Mouse (Mus musculus) C2C12 (cell line): ENCODE data around the gene Ggt5. TPM values are rescaled to one million over a fixed set of nuclear protein-coding genes. Genes with fewer than 3 reads are reported as not detected.

Source experiments
- H3K27me3 ChIP-seq: one replicate; pipeline ENCODE4 v1.6.1; 2011; ENCODE audit not compliant: control insufficient read depth, insufficient read depth, insufficient read length
- H3K36me3 ChIP-seq: one replicate; pipeline ENCODE4 v1.6.1; 2011; ENCODE audit not compliant: control insufficient read depth, insufficient read depth
- H3K4me3 ChIP-seq: one replicate; pipeline ENCODE4 v1.5.1; 2011; ENCODE audit warnings: mild to moderate bottlenecking, control low read depth; ENCODE audit not compliant: poor library complexity, insufficient read depth, severe bottlenecking
- H3K79me2 ChIP-seq: one replicate; pipeline ENCODE4 v1.6.1; 2011; ENCODE audit not compliant: control insufficient read depth, insufficient read depth
- H3K79me3 ChIP-seq: one replicate; pipeline ENCODE4 v1.6.1; 2011; ENCODE audit warnings: low read depth, control low read depth
- H3ac ChIP-seq: one replicate; pipeline ENCODE3; 2011; ENCODE audit warnings: low read depth; ENCODE audit not compliant: control insufficient read depth, insufficient read length
- CEBPB ChIP-seq: IDR thresholded peaks from one replicate; pipeline ENCODE4 v1.6.1; 2011; ENCODE audit warnings: low read depth, mild to moderate bottlenecking, control low read depth, moderate library complexity
- CTCF ChIP-seq: IDR thresholded peaks from one replicate; pipeline ENCODE4 v1.5.1; 2011; ENCODE audit not compliant: control insufficient read depth, insufficient read depth, insufficient read length
- FOSL1 ChIP-seq: IDR thresholded peaks from one replicate; pipeline ENCODE4 v1.8.0; 2011; ENCODE audit warnings: mild to moderate bottlenecking, low read length; ENCODE audit not compliant: poor library complexity, insufficient read depth, severe bottlenecking
- MAX ChIP-seq: IDR thresholded peaks from one replicate; pipeline ENCODE4 v1.6.1; 2011; ENCODE audit warnings: mild to moderate bottlenecking, control low read depth
- MYOD1 ChIP-seq: IDR thresholded peaks from one replicate; pipeline ENCODE4 v1.6.1; 2011; ENCODE audit warnings: low read depth; ENCODE audit not compliant: control insufficient read depth, insufficient read length
- MYOG ChIP-seq: IDR thresholded peaks from one replicate; pipeline ENCODE4 v1.6.1; 2011; ENCODE audit not compliant: control insufficient read depth, insufficient read length; ENCODE audit errors: extremely low read depth
- USF1 ChIP-seq: IDR thresholded peaks from one replicate; pipeline ENCODE4 v1.6.1; 2011; ENCODE audit warnings: low read depth, mild to moderate bottlenecking, control low read depth, moderate library complexity
- polyA plus RNA-seq: library from polyadenylated mRNA; unstranded; fragments of >200 nt; fragmentation: generic; extraction: Trizol; gene quantifications from one replicate; pipeline ENCODE4 v1.2.1, GENCODE M21; 2012; ENCODE audit warnings: missing spikeins

Ggt5 gene
- polyA plus RNA-seq, 1 experiment, result not detected

DNA sequence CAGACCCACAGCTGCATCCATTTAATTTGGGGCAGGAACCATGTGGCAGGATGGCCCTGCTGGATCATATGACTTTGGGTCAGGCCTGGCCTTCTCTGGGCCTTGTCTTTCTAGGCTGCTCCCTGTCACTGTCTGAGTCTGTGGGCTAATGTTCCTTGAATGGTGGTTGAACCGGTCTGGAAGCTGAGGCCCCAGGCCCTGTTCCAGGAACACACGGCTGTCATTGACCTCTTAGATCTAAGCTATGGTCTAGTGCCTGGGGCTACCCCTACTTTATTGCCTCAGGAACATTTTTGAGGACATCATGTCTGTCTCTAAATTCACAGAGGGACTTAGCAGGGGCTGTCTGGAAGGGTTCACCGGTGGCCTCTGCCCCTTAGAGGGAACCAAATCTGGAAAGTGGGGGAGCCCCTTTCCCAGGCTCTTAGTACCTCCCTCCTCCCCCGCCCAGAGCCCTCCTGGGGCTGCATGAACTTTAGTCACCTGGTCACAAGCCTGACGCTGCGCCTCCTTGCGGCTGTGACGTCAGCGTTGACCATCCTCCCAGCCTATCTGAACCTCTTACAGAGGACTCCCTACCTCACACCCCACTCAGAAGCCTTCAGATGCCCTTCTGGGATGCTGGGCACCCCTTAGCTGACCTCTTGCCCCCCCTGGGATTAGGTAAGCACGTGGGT is 18.0 kb upstream of the Ggt5 start:
- no peaks in the 10 kb centered on the region for H3K79me2 ChIP-seq
- H3ac ChIP-seq, result no peak overlapping the region
- no peaks in the 10 kb centered on the region for H3K79me3 ChIP-seq
- no peak for TF ChIP-seq CEBPB
- no peak for TF ChIP-seq MAX
- TF ChIP-seq MYOD1, result no peak
- TF ChIP-seq USF1, result no peak
- TF ChIP-seq FOSL1, result no peak
- no peak for TF ChIP-seq CTCF
- TF ChIP-seq MYOG, result no peak
- H3K36me3 ChIP-seq, result no peaks in the 10 kb centered on the region
- H3K4me3 ChIP-seq, result no peak overlapping the region
- peaks cover 16% of the 10 kb centered on the region for H3K27me3 ChIP-seq

DNA sequence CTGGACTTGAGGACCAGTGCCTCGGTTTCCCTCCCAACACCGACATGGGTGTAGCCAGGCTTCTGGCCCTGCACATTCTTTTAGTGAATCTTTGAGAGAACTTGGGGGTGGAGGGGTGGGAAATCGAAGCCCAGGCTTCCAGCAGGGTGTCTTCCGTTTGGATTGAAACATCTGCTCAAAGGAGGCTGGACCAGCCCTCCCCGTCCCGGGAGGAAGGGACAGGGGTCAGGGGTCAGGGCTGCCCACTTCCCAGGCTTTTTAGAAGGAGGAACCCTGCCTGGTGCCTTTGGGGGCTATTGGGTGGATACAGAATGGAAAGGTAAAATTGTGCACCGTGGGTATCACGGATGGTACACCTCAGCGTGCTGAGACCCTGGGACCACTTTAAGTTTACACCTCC is 17.2 kb upstream of the Ggt5 start:
- Histone ChIP-seq H3K79me2 (no peaks in the 10 kb centered on the region), H3K4me3 (no peak overlapping the region), H3K36me3 (no peaks in the 10 kb centered on the region), H3ac (no peak overlapping the region), H3K79me3 (no peaks in the 10 kb centered on the region), H3K27me3 (peaks cover 16% of the 10 kb centered on the region)
- TF ChIP-seq CTCF (no peak), CEBPB (no peak), MYOG (no peak), FOSL1 (no peak), MAX (no peak), USF1 (no peak), MYOD1 (no peak)

DNA sequence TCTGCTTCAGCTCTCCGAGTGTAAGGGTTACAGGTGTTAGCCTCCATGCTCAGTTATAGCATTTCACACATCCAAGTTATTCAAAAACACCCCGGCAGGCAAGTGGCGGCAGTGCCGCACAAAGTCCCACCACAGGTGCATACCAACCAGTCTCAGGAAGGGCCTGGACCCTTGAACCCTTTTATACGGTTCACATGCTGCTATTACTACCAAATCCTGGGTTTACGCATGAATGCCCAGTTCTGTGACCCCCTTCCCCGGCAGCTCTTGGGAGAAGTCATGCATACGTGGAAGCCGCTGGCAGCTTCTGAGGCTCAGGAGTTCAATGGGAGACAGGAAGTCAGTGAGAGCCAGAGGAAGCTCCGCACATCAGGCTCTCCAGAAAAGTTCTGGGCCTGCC is 16.0 kb upstream of the Ggt5 start:
- no peaks in the 10 kb centered on the region for H3K79me2 ChIP-seq
- H3K36me3 ChIP-seq, result no peaks in the 10 kb centered on the region
- TF ChIP-seq USF1 (no peak), CEBPB (no peak), FOSL1 (no peak), CTCF (no peak)
- H3K27me3 ChIP-seq, result peaks cover 23% of the 10 kb centered on the region
- no peaks in the 10 kb centered on the region for H3K79me3 ChIP-seq
- no peak overlapping the region for H3ac ChIP-seq
- no peak overlapping the region for H3K4me3 ChIP-seq

- Histone ChIP-seq H3K36me3 (no peaks in the 10 kb centered on the region), H3K79me2 (no peaks in the 10 kb centered on the region), H3ac (no peak overlapping the region), H3K27me3 (peaks cover 27% of the 10 kb centered on the region), H3K79me3 (no peaks in the 10 kb centered on the region), H3K4me3 (no peak overlapping the region)
- TF ChIP-seq MYOD1 (no peak), USF1 (no peak), CTCF (no peak), CEBPB (no peak), MYOG (no peak), FOSL1 (no peak), MAX (no peak)
These were observed 15.2 kb upstream of the Ggt5 start for GRCm38 (mm10) chr10:75573965-75574364.

DNA sequence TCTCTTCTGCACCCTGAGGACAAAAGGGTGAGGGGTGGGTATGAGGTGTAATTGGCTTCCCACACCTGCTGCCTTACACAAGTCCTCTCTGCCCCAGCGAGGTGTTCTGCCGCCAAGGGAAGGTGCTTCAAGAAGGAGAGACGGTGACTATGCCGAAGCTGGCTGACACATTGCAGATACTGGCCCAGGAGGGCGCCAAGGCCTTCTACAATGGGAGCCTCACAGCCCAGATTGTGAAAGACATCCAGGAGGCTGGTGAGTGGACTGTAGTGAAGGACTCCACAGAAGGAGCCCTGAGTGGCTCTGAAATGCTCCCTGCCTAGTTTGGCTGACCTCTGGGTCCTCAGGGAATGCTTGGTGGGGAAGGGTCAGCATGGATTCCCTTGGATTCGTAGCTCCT is 10.0 kb upstream of the Ggt5 start:
- Histone ChIP-seq H3K36me3 (no peaks in the 10 kb centered on the region), H3K79me3 (no peaks in the 10 kb centered on the region), H3K27me3 (peaks cover 29% of the 10 kb centered on the region), H3K79me2 (no peaks in the 10 kb centered on the region), H3K4me3 (no peak overlapping the region), H3ac (no peak overlapping the region)
- TF ChIP-seq CTCF (no peak), MYOG (no peak), MAX (no peak), CEBPB (no peak), FOSL1 (no peak), MYOD1 (no peak), USF1 (no peak)

- no peak overlapping the region for H3K4me3 ChIP-seq
- no peaks in the 10 kb centered on the region for H3K36me3 ChIP-seq
- H3K79me2 ChIP-seq, result no peaks in the 10 kb centered on the region
- no peaks in the 10 kb centered on the region for H3K79me3 ChIP-seq
- peaks cover 17% of the 10 kb centered on the region for H3K27me3 ChIP-seq
- H3ac ChIP-seq, result no peak overlapping the region
- TF ChIP-seq CTCF (peak; percentile 74), CEBPB (no peak), FOSL1 (no peak), MAX (no peak), MYOD1 (no peak), USF1 (no peak)
These were observed 3.1 kb upstream of the Ggt5 start for GRCm38 (mm10) chr10:75585876-75586552.
